Mouse (Mus musculus): Measurements from ENCODE around the gene Gpam. TPM values are rescaled to one million over a fixed set of nuclear protein-coding genes. Genes with fewer than 3 reads are reported as not detected.

Gene Gpam
- polyA plus RNA-seq, 1 experiment from 2014 or later = 24.2 TPM

- no peak overlapping the region for H3K27ac ChIP-seq (ENCODE audit: low read depth)
- no peak overlapping the region for H3K9ac ChIP-seq (replicated peaks)
- ATAC-seq (peak; percentile 37; the same call in 1 of the 2 replicates), DNase-seq (peak; percentile 28)
- H3K36me3 ChIP-seq (replicated peaks; ENCODE audit: insufficient read depth, low read length) = peaks cover 5% of the 10 kb centered on the region
- H3K27me3 ChIP-seq (ENCODE audit: insufficient read depth, low read length) = no peaks in the 10 kb centered on the region
- no peaks in the 10 kb centered on the region for H3K9me3 ChIP-seq (ENCODE audit: low read length)
- no peak overlapping the region for H3K4me3 ChIP-seq (ENCODE audit: low read depth, low read length)
- 0 out of 2 replicates have a peak overlapping the region, but pooled peaks have one; percentile 6 for H3K4me2 ChIP-seq (ENCODE audit: low read depth, low read length)
- H3K4me1 ChIP-seq (ENCODE audit: insufficient read depth) = 0 out of 2 replicates have a peak, but pooled peaks cover 5% of the 10 kb centered on the region
- TF ChIP-seq EP300 (IDR thresholded peaks at IDR 0.05; ENCODE audit: low read depth) (no peak), CTCF (IDR thresholded peaks at IDR 0.05; ENCODE audit: low read depth) (no peak)
- 28% methylated on average over 6 of the region's 6 CpGs for WGBS (ENCODE audit: insufficient replicate concordance)
Observed at GRCm38 (mm10) chr19:55063272-55063671, 63.8 kb downstream of the Gpam start.

DNA sequence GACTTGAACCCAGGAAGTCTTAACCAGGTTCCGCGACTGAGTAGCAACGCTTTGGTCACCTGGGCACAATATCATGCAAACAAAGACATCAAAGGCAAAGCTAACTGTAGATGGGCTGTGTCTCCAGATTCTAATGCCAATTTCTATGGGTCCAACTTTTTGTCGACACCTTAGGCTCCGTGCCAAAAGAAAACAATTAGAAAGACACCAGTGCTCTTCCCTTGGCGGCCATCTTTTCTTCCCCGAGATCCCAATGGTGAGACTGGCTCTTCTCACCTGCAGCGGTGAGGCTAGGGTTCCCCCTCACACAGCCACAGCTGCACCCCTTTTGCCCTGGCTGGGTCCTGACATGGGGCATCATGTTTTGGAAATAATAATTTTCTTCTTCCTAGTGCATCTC, 64.5 kb downstream of the Gpam start:
- H3K9ac ChIP-seq (replicated peaks) = no peak overlapping the region
- 80% methylated on average over 8 of the region's 8 CpGs for WGBS (ENCODE audit: insufficient replicate concordance)
- no peak for ATAC-seq
- no peaks in the 10 kb centered on the region for H3K9me3 ChIP-seq (ENCODE audit: low read length)
- H3K27me3 ChIP-seq (ENCODE audit: insufficient read depth, low read length) = no peaks in the 10 kb centered on the region
- TF ChIP-seq EP300 (IDR thresholded peaks at IDR 0.05; ENCODE audit: low read depth) = no peak
- no peak for TF ChIP-seq CTCF (IDR thresholded peaks at IDR 0.05; ENCODE audit: low read depth)
- no peak overlapping the region for H3K4me3 ChIP-seq (ENCODE audit: low read depth, low read length)
- no peak for DNase-seq
- H3K4me1 ChIP-seq (ENCODE audit: insufficient read depth) = 0 out of 2 replicates have a peak, but pooled peaks cover 5% of the 10 kb centered on the region
- H3K27ac ChIP-seq (ENCODE audit: low read depth) = no peak overlapping the region
- no peak overlapping the region for H3K4me2 ChIP-seq (ENCODE audit: low read depth, low read length)
- peaks cover 2% of the 10 kb centered on the region; the same call in 1 of the 2 replicates for H3K36me3 ChIP-seq (replicated peaks; ENCODE audit: insufficient read depth, low read length)

GRCm38 (mm10) chr19:55061951-55062350, 65.1 kb downstream of the Gpam start:
- DNase-seq (peak; percentile 38), ATAC-seq (no peak)
- no peak overlapping the region for H3K4me2 ChIP-seq (ENCODE audit: low read depth, low read length)
- TF ChIP-seq CTCF (IDR thresholded peaks at IDR 0.05; ENCODE audit: low read depth) (peak; percentile 71), EP300 (IDR thresholded peaks at IDR 0.05; ENCODE audit: low read depth) (no peak)
- H3K27ac ChIP-seq (ENCODE audit: low read depth) = no peak overlapping the region
- 22% methylated on average over 5 of the region's 5 CpGs for WGBS (ENCODE audit: insufficient replicate concordance)
- H3K4me3 ChIP-seq (ENCODE audit: low read depth, low read length) = no peak overlapping the region
- H3K9ac ChIP-seq (replicated peaks) = no peak overlapping the region
- 0 out of 2 replicates have a peak, but pooled peaks cover 5% of the 10 kb centered on the region for H3K4me1 ChIP-seq (ENCODE audit: insufficient read depth)
- no peaks in the 10 kb centered on the region for H3K27me3 ChIP-seq (ENCODE audit: insufficient read depth, low read length)
- H3K9me3 ChIP-seq (ENCODE audit: low read length) = no peaks in the 10 kb centered on the region
- H3K36me3 ChIP-seq (replicated peaks; ENCODE audit: insufficient read depth, low read length) = no peaks in the 10 kb centered on the region; the same call in 1 of the 2 replicates

- WGBS (ENCODE audit: insufficient replicate concordance) = 8% methylated on average over 14 of the region's 14 CpGs
- ATAC-seq (no peak), DNase-seq (no peak)
- H3K4me3 ChIP-seq (ENCODE audit: low read depth, low read length) = no peak overlapping the region
- H3K4me1 ChIP-seq (ENCODE audit: insufficient read depth) = 0 out of 2 replicates have a peak, but pooled peaks cover 5% of the 10 kb centered on the region
- no peak for TF ChIP-seq EP300 (IDR thresholded peaks at IDR 0.05; ENCODE audit: low read depth)
- TF ChIP-seq CTCF (IDR thresholded peaks at IDR 0.05; ENCODE audit: low read depth) = no peak
- H3K9me3 ChIP-seq (ENCODE audit: low read length) = no peaks in the 10 kb centered on the region
- peak overlapping the region; percentile 68 for H3K4me2 ChIP-seq (ENCODE audit: low read depth, low read length)
- no peak overlapping the region; the same call in 1 of the 2 replicates for H3K9ac ChIP-seq (replicated peaks)
- H3K27ac ChIP-seq (ENCODE audit: low read depth) = no peak overlapping the region
- no peaks in the 10 kb centered on the region; the same call in 1 of the 2 replicates for H3K36me3 ChIP-seq (replicated peaks; ENCODE audit: insufficient read depth, low read length)
- no peaks in the 10 kb centered on the region for H3K27me3 ChIP-seq (ENCODE audit: insufficient read depth, low read length)
Observed at GRCm38 (mm10) chr19:55061447-55061901, 65.6 kb downstream of the Gpam start.

DNA sequence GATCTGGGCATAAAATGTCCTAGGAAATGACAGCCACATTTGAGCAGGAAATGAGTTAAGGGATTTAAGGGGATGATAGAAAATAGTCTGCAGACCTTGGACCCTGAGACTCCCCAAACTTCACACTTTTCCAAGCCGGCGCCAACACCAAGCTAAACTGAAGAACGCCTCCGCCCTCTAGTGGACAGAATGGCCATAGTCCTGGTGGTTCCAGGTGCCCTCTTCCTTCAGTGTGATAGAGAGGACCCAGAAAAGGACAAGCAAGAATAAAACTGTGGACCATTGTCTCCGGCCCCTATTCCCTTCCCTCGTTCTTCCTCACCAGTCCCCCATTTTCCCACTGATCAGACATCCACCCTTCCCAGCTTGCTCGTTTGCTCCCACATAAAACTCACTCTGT, 66.1 kb downstream of the Gpam start:
- WGBS (ENCODE audit: insufficient replicate concordance) = 2% methylated on average over 7 of the region's 7 CpGs
- H3K4me3 ChIP-seq (ENCODE audit: low read depth, low read length) = no peak overlapping the region
- TF ChIP-seq EP300 (IDR thresholded peaks at IDR 0.05; ENCODE audit: low read depth) (no peak), CTCF (IDR thresholded peaks at IDR 0.05; ENCODE audit: low read depth) (peak; percentile 88)

GRCm38 (mm10) chr19:55057483-55057882, 69.6 kb downstream of the Gpam start:
- Histone ChIP-seq H3K9me3 (ENCODE audit: low read length) (no peaks in the 10 kb centered on the region), H3K4me1 (ENCODE audit: insufficient read depth) (0 out of 2 replicates have a peak, but pooled peaks cover 5% of the 10 kb centered on the region), H3K4me3 (ENCODE audit: low read depth, low read length) (no peak overlapping the region), H3K4me2 (ENCODE audit: low read depth, low read length) (no peak overlapping the region), H3K27me3 (ENCODE audit: insufficient read depth, low read length) (no peaks in the 10 kb centered on the region), H3K27ac (ENCODE audit: low read depth) (no peak overlapping the region), H3K9ac (replicated peaks) (no peak overlapping the region), H3K36me3 (replicated peaks; ENCODE audit: insufficient read depth, low read length) (no peaks in the 10 kb centered on the region)
- TF ChIP-seq EP300 (IDR thresholded peaks at IDR 0.05; ENCODE audit: low read depth) = no peak
- no peak for TF ChIP-seq CTCF (IDR thresholded peaks at IDR 0.05; ENCODE audit: low read depth)
- ATAC-seq (no peak), DNase-seq (no peak)
- WGBS (ENCODE audit: insufficient replicate concordance) = 72% methylated on average over 5 of the region's 5 CpGs

More for the DNA sequence above, 66.1 kb downstream of the Gpam start:
- Histone ChIP-seq H3K4me2 (ENCODE audit: low read depth, low read length) (peak overlapping the region; percentile 68), H3K9me3 (ENCODE audit: low read length) (no peaks in the 10 kb centered on the region), H3K27ac (ENCODE audit: low read depth) (no peak overlapping the region), H3K36me3 (replicated peaks; ENCODE audit: insufficient read depth, low read length) (no peaks in the 10 kb centered on the region), H3K9ac (replicated peaks) (no peak overlapping the region), H3K27me3 (ENCODE audit: insufficient read depth, low read length) (no peaks in the 10 kb centered on the region), H3K4me1 (ENCODE audit: insufficient read depth) (0 out of 2 replicates have a peak, but pooled peaks cover 5% of the 10 kb centered on the region)
- peak; percentile 72 for DNase-seq
- ATAC-seq = peak; percentile 33; the same call in 1 of the 2 replicates

Measured in liver, postnatal 0 days (tissue).